Mouse (Mus musculus) embryonic facial prominence, embryonic 14.5 days (tissue): ENCODE measurements around the gene Renbp. TPM values are rescaled to one million over a fixed set of nuclear protein-coding genes. Genes with fewer than 3 reads are reported as not detected.

ENCODE experiments used
- ATAC-seq: fragments of 200-750 bp; cut with Nextera tagmentation; 2 replicates; pipeline ENCODE4 v1.8.0; 2017; ENCODE audit warnings: low read depth, moderate number of reproducible peaks, moderate TSS enrichment
- DNase-seq: peaks from one replicate; pipeline ENCODE4 v3.0.0-alpha.2; 2015; ENCODE audit warnings: low spot score
- H3K27ac ChIP-seq: fragments of 300-500 bp; sonication (generic); replicated peaks from 2 replicates; pipeline ENCODE4 v1.5.1; 2014; ENCODE audit warnings: low read depth, mild to moderate bottlenecking, low read length, moderate library complexity
- H3K27me3 ChIP-seq: fragments of 300-500 bp; sonication (generic); replicated peaks from 2 replicates; pipeline ENCODE4 v1.6.1; 2014; ENCODE audit warnings: low read length; ENCODE audit not compliant: control insufficient read depth, insufficient read depth
- H3K36me3 ChIP-seq: fragments of 300-500 bp; sonication (generic); 2 replicates; pipeline ENCODE4 v1.6.1; 2014; ENCODE audit warnings: low read length, mixed read lengths; ENCODE audit not compliant: control insufficient read depth, insufficient read depth
- H3K4me1 ChIP-seq: fragments of 300-500 bp; sonication (generic); 2 replicates; pipeline ENCODE4 v1.6.1; 2014; ENCODE audit warnings: antibody characterized with exemption, low read length; ENCODE audit not compliant: control insufficient read depth, insufficient read depth
- H3K4me2 ChIP-seq: fragments of 300-500 bp; sonication (generic); 2 replicates; pipeline ENCODE4 v1.6.1; 2014; ENCODE audit warnings: low read depth, mild to moderate bottlenecking, low read length, moderate library complexity, mixed read lengths
- H3K4me3 ChIP-seq: fragments of 300-500 bp; sonication (generic); 2 replicates; pipeline ENCODE4 v1.5.1; 2014; ENCODE audit warnings: low read depth, mild to moderate bottlenecking, low read length
- H3K9ac ChIP-seq: fragments of 300-500 bp; sonication (generic); 2 replicates; pipeline ENCODE4 v1.6.1; 2014; ENCODE audit warnings: low read depth, mild to moderate bottlenecking, low read length, moderate library complexity, mixed read lengths
- H3K9me3 ChIP-seq: fragments of 300-500 bp; sonication (generic); 2 replicates; pipeline ENCODE4 v1.6.1; 2016; ENCODE audit warnings: low read length; ENCODE audit not compliant: control insufficient read depth
- WGBS: fragments of 180-500 bp; shearing (Covaris S2); extraction: QIAGEN DNeasy Blood & Tissue Kit; methylation state at CpG from one replicate; pipeline ENCODE4 v1.1.7; 2014; 5-methylcytosine and 5-hydroxymethylcytosine counted together
- polyA plus RNA-seq: library from polyadenylated mRNA; unstranded; fragments of >200 nt; fragmentation: Nextera tagmentation; extraction: Ambion mirVana; gene quantifications from 2 replicates; pipeline ENCODE4 v1.2.1, GENCODE M21; 2014

Renbp gene
- polyA plus RNA-seq, 1 experiment from 2014 or later: 36.1 TPM

DNA sequence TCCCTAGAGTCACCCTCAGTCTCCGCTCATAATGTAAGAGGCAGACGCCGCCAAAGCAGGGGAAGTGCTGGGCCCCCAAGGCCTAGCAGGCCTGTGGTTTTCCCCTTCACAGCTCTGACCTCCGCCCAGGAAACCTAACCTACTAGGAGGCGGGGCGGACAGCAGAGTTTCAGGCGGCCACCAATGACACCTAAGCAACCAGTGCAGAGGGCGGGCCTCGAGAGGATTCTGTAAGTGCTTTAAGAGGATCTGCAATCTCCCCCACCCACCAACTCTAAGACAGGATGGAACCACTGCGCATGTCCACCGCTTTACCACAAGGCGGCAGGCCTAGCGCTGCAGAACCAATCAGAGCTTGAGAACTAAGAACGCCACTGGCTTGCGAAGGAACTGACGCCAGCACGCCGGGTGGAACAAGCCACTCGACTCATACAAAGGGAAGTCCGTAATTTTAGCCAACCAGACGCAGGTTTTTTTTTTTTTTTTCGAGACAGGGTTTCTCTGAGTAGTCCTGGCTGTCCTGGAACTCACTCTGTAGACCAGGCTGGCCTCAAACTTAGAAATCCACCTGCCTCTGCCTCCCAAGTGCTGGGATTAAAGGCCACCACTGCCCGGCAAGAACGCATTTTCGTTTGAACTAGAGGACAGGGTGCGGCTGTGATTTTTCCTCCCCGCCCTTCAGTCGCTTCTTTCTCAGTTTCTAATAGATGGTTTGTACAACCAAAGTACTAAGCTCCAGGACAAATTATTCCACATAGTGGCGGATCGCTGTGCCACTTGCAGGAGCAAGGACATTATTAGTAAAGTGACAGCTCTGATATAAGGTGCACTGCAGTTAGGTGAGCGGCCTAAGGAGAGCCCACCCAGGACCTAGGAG lies 15.6 kb downstream of the Renbp start:
- Histone ChIP-seq H3K27ac (peak overlapping the region; percentile 86), H3K36me3 (peaks cover 15% of the 10 kb centered on the region; the same call in 1 of the 2 replicates), H3K4me1 (no peaks in the 10 kb centered on the region), H3K9ac (peak overlapping the region; percentile 45), H3K4me2 (peak overlapping the region; percentile 47), H3K4me3 (peak overlapping the region; percentile 20), H3K27me3 (no peaks in the 10 kb centered on the region), H3K9me3 (no peaks in the 10 kb centered on the region)
- WGBS: 30% methylated on average over 25 of the region's 31 CpGs
- DNase-seq (peak; percentile 98), ATAC-seq (peak; percentile 97)

DNA sequence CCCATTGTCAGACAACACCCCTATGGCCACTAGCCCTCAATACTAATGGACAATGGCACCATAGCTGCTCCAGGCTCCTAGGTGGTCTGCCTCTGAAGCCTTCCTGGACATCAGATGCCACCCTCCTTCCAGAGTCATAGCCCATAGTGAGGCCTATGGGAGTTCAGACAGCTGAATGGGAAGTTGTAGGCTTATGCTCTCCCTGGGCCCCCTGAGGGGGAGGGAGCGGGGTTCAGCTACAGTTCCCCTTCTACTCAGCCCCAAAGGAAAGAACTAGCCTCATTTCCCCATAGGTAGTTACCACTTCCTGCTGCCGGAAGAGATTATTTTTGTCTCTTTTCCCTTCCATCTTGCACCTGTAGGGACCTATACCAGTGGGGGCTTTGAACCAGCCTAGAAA lies 19.1 kb downstream of the Renbp start:
- DNase-seq (no peak), ATAC-seq (no peak)
- Histone ChIP-seq H3K4me1 (no peaks in the 10 kb centered on the region), H3K4me2 (peak overlapping the region; percentile 43; the same call in 1 of the 2 replicates), H3K4me3 (no peak overlapping the region), H3K9me3 (no peaks in the 10 kb centered on the region), H3K27me3 (no peaks in the 10 kb centered on the region), H3K9ac (no peak overlapping the region), H3K36me3 (no peaks in the 10 kb centered on the region), H3K27ac (no peak overlapping the region)
- WGBS: 84% methylated on average over 2 of the region's 2 CpGs

DNA sequence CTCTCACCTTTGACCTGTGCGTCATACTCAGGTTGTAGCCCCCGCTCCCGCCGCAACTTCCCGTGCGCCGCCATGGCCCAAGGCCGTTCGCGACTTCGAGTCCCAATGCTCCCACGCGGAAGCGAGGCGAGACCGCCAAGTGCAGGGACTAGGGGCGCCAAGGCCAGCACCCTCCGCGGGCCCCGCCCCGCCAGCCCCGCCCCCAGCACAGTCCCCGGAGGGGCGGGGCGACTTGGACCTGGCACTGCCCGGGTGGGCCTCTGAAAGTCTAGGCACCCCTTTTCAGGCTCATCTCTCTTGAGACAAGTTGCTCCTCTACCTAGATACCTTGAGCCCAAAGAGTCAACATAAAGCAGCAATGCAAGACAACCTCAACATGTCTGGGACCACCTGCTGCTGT lies 19.5 kb downstream of the Renbp start:
- DNase-seq (no peak), ATAC-seq (no peak)
- Histone ChIP-seq H3K4me2 (peak overlapping the region; percentile 43), H3K9me3 (no peaks in the 10 kb centered on the region), H3K27ac (no peak overlapping the region), H3K4me1 (no peaks in the 10 kb centered on the region), H3K36me3 (no peaks in the 10 kb centered on the region), H3K4me3 (peak overlapping the region; percentile 14; the same call in 1 of the 2 replicates), H3K27me3 (no peaks in the 10 kb centered on the region), H3K9ac (no peak overlapping the region)
- 39% methylated on average over 15 of the region's 26 CpGs for WGBS

DNA sequence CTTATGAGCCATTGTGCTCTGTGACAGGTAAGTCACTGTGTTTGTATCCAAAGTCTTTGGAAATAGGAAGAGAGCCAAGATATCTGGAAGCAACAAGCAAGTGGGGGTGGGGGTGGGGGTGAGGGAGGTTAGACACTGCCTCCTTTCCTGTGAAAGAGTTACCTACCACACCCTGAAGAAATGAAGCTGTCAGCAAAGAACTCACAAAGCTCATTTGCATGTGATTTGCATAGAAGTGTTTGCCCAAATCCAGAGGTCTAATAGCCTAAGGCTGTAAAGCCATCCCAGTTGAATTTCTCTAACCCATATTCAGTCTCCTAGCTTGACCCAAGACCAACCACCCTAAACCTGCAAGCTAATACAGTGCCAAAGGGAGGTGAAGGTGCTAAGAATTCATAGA lies 20.2 kb downstream of the Renbp start:
- no peak for DNase-seq
- Histone ChIP-seq H3K9me3 (no peaks in the 10 kb centered on the region), H3K4me1 (no peaks in the 10 kb centered on the region), H3K27ac (no peak overlapping the region), H3K9ac (no peak overlapping the region), H3K27me3 (no peaks in the 10 kb centered on the region), H3K36me3 (no peaks in the 10 kb centered on the region), H3K4me3 (no peak overlapping the region), H3K4me2 (peak overlapping the region; percentile 43)
- ATAC-seq: no peak

DNA sequence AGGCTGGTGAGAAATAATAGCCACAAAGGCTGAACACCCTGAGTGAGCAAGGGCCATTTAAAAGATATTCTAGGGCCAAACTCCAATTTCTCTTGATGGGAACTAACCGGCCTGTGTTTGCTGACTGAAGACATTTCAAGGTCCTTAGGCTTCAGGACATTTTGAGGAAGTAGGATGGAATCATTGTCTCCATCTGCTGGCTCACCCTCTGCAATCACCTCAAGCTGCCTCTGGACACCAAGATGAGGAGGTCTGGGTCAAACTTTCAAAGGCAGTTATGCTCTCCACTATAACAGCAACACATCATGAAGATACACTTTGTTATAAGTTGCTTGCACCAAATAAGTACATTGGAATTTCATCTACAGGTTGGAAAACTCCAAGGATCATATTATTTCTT lies 20.6 kb downstream of the Renbp start:
- Histone ChIP-seq H3K4me3 (no peak overlapping the region), H3K4me1 (no peaks in the 10 kb centered on the region), H3K9me3 (no peaks in the 10 kb centered on the region), H3K27me3 (no peaks in the 10 kb centered on the region), H3K9ac (no peak overlapping the region), H3K36me3 (no peaks in the 10 kb centered on the region), H3K4me2 (no peak overlapping the region), H3K27ac (no peak overlapping the region)
- 93% methylated on average over 1 of the region's 1 CpGs for WGBS
- ATAC-seq (no peak), DNase-seq (no peak)

DNA sequence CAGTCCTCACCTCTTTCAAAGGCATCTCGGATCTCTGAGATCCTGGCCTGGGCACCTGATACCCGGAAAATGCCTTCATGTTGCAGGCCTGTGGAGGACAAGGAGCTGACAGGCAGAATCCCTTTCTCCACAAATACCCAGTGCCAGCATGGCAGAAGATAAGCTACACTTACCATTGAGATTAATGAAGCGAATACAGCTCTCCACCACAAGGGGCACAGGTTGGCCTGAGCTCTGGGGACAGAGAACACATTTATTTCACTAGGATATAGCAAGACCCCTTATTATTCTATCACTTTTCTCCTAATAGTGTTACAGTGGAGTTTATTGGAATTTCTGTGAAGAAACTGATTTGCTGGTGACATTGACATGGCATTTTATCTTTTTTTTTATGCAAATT lies 32.7 kb downstream of the Renbp start:
- no peak for ATAC-seq
- Histone ChIP-seq H3K9me3 (no peaks in the 10 kb centered on the region), H3K4me2 (no peak overlapping the region), H3K27ac (no peak overlapping the region), H3K27me3 (no peaks in the 10 kb centered on the region), H3K4me3 (no peak overlapping the region), H3K9ac (no peak overlapping the region), H3K36me3 (no peaks in the 10 kb centered on the region), H3K4me1 (no peaks in the 10 kb centered on the region)
- 70% methylated on average over 3 of the region's 3 CpGs for WGBS
- no peak for DNase-seq

DNA sequence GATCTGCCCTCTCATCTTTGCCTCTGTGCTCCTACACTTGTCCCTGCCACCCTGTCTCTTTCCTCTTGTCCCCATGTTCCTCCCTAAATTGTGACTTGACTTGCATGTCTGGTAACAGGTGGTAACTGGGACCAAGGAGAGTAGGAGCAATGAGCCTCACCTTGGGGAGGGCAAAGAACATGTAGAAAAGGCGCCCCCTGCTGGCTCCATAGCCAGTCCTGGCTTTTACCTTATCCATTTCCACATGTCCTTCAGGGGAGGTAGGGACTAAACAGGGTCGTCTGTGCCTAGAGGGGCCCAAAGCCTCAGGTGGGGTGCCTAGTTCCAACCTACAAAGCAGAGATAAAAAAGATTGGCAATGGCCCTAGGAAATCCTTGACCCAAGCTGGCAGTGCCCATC lies 34.9 kb downstream of the Renbp start, which contains the start of gene L1cam:
TSS of gene L1cam (minus strand) at position 387 of the 400 bp plus-strand sequence.
- H3K36me3 ChIP-seq: no peaks in the 10 kb centered on the region
- no peaks in the 10 kb centered on the region for H3K9me3 ChIP-seq
- H3K9ac ChIP-seq: no peak within 1 kb of the TSS
- DNase-seq (peak; percentile 5), ATAC-seq (no peak)
- H3K27ac ChIP-seq: no peak within 1 kb of the TSS
- no peak within 1 kb of the TSS for H3K4me2 ChIP-seq
- no peaks in the 10 kb centered on the region for H3K4me1 ChIP-seq
- H3K4me3 ChIP-seq: no peak within 1 kb of the TSS
- WGBS: 15% methylated on average over 2 of the region's 2 CpGs
- no peaks in the 10 kb centered on the region for H3K27me3 ChIP-seq

DNA sequence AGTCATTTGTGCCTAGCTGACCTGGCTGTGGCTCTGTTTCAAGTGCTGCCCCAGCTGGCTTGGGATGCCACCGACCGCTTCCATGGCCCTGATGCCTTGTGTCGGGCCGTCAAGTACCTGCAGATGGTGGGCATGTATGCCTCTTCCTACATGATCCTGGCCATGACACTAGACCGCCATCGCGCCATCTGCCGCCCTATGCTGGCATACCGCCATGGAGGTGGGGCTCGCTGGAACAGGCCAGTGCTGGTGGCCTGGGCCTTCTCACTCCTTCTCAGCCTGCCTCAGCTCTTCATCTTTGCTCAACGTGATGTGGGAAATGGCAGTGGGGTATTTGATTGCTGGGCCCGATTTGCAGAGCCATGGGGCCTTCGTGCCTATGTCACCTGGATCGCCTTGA lies 37.8 kb downstream of the Renbp start:
- ATAC-seq (no peak), DNase-seq (no peak)
- no peak overlapping the region for H3K4me2 ChIP-seq
- H3K9me3 ChIP-seq: no peaks in the 10 kb centered on the region
- H3K9ac ChIP-seq: no peak overlapping the region
- H3K4me1 ChIP-seq: no peaks in the 10 kb centered on the region
- WGBS: 98% methylated on average over 12 of the region's 14 CpGs
- no peak overlapping the region for H3K4me3 ChIP-seq
- no peaks in the 10 kb centered on the region for H3K36me3 ChIP-seq
- no peaks in the 10 kb centered on the region for H3K27me3 ChIP-seq
- H3K27ac ChIP-seq: no peak overlapping the region
